Comparison of ENCODE assay signal across 8 mouse cellular contexts in genomic region chr10:86302761-86303494, GRCm38 (mm10). TPM values are rescaled to one million over a fixed set of nuclear protein-coding genes. Genes with fewer than 3 reads are reported as not detected.
DNase-seq lines count a peak whose midpoint lies in the region; ATAC-seq lines count a peak whose summit lies in the region.

No protein-coding gene starts in this region.

- peaks cover 42% of the 10 kb centered on the region for H3K4me1 ChIP-seq in forebrain, embryonic 12.5 days
- peaks cover 38% of the 10 kb centered on the region for H3K4me1 ChIP-seq in heart, embryonic 15.5 days (replicated peaks)
- H3K4me1 ChIP-seq in liver, embryonic 12.5 days = peaks cover 36% of the 10 kb centered on the region
- H3K4me1 ChIP-seq in neural tube, embryonic 11.5 days (ENCODE audit: control insufficient read depth, insufficient read depth, low read length) = peaks cover 7% of the 10 kb centered on the region

- peak overlapping the region; percentile 15 for H3K4me2 ChIP-seq in forebrain, embryonic 12.5 days
- peak overlapping the region; percentile 86 for H3K4me2 ChIP-seq in heart, embryonic 15.5 days
- peak overlapping the region; percentile 86; the same call in 1 of the 2 replicates for H3K4me2 ChIP-seq in liver, embryonic 12.5 days
- peak overlapping the region; percentile 81 for H3K4me2 ChIP-seq in neural tube, embryonic 11.5 days (ENCODE audit: low read depth)

- no peaks in the 10 kb centered on the region for H3K36me3 ChIP-seq in forebrain, embryonic 12.5 days (replicated peaks)
- H3K36me3 ChIP-seq in heart, embryonic 15.5 days = peaks cover 14% of the 10 kb centered on the region; the same call in 1 of the 2 replicates
- no peaks in the 10 kb centered on the region for H3K36me3 ChIP-seq in liver, embryonic 12.5 days
- H3K36me3 ChIP-seq in neural tube, embryonic 11.5 days (ENCODE audit: control insufficient read depth, insufficient read depth, low read length) = peaks cover 2% of the 10 kb centered on the region

- no peak overlapping the region; the same call in 1 of the 2 replicates for H3K9ac ChIP-seq in forebrain, embryonic 12.5 days
- H3K9ac ChIP-seq in heart, embryonic 15.5 days = peak overlapping the region; percentile 81; the same call in 1 of the 2 replicates
- 0 out of 2 replicates have a peak overlapping the region, but pooled peaks have one; percentile 22 for H3K9ac ChIP-seq in liver, embryonic 12.5 days
- no peak overlapping the region; the same call in 1 of the 2 replicates for H3K9ac ChIP-seq in neural tube, embryonic 11.5 days (ENCODE audit: low read length)

- 0 out of 2 replicates have a peak, but pooled peaks have one; percentile 7 for ATAC-seq in forebrain, embryonic 12.5 days (ENCODE audit: low FRiP score)
- peak; percentile 56 for ATAC-seq in heart, embryonic 15.5 days (replicated peaks; ENCODE audit: insufficient number of reproducible peaks, insufficient read depth, low FRiP score, low read depth)
- peak; percentile 82 for ATAC-seq in liver, embryonic 12.5 days
- ATAC-seq in neural tube, embryonic 11.5 days (ENCODE audit: insufficient read depth, low FRiP score, low TSS enrichment) = no peak

- peak; percentile 50 for DNase-seq in A20 (ENCODE audit: low read depth, low spot score)
- peak; percentile 8 for DNase-seq in c-Kit-negative CD71-positive TER-119-positive erythroid progenitor cells, embryonic 14.5 days (ENCODE audit: low read depth, low spot score)
- DNase-seq in kidney, postnatal 14 days = peak; percentile 90
- DNase-seq in neural tube, embryonic 11.5 days (ENCODE audit: low spot score) = peak; percentile 72
- DNase-seq in thymus, postnatal 0 days (ENCODE audit: low spot score) = peak; percentile 13

- H3K27me3 ChIP-seq in forebrain, embryonic 12.5 days = peaks cover 23% of the 10 kb centered on the region
- no peaks in the 10 kb centered on the region for H3K27me3 ChIP-seq in heart, embryonic 15.5 days
- H3K27me3 ChIP-seq in liver, embryonic 12.5 days (replicated peaks) = peaks cover 44% of the 10 kb centered on the region
- no peaks in the 10 kb centered on the region for H3K27me3 ChIP-seq in neural tube, embryonic 11.5 days (ENCODE audit: control insufficient read depth, insufficient read depth, low read length)

- WGBS in forebrain, embryonic 12.5 days = 15% methylated on average over 8 of the region's 8 CpGs
- WGBS in heart, embryonic 15.5 days = 22% methylated on average over 8 of the region's 8 CpGs
- WGBS in liver, embryonic 12.5 days (ENCODE audit: insufficient replicate concordance) = 32% methylated on average over 8 of the region's 8 CpGs
- WGBS in neural tube, embryonic 11.5 days = 28% methylated on average over 8 of the region's 8 CpGs

- no peak overlapping the region for H3K27ac ChIP-seq in forebrain, embryonic 12.5 days
- peak overlapping the region; percentile 89 for H3K27ac ChIP-seq in heart, embryonic 15.5 days
- no peak overlapping the region for H3K27ac ChIP-seq in liver, embryonic 12.5 days
- H3K27ac ChIP-seq in neural tube, embryonic 11.5 days (ENCODE audit: low read depth, low read length) = no peak overlapping the region

- H3K4me3 ChIP-seq in forebrain, embryonic 12.5 days (replicated peaks) = no peak overlapping the region
- H3K4me3 ChIP-seq in heart, embryonic 15.5 days = peak overlapping the region; percentile 69
- 0 out of 2 replicates have a peak overlapping the region, but pooled peaks have one; percentile 56 for H3K4me3 ChIP-seq in liver, embryonic 12.5 days
- 0 out of 2 replicates have a peak overlapping the region, but pooled peaks have one; percentile 4 for H3K4me3 ChIP-seq in neural tube, embryonic 11.5 days (ENCODE audit: low read depth, low read length)

- no peaks in the 10 kb centered on the region for H3K9me3 ChIP-seq in forebrain, embryonic 12.5 days
- no peaks in the 10 kb centered on the region for H3K9me3 ChIP-seq in heart, embryonic 15.5 days (replicated peaks)
- H3K9me3 ChIP-seq in liver, embryonic 12.5 days (replicated peaks) = no peaks in the 10 kb centered on the region
- no peaks in the 10 kb centered on the region for H3K9me3 ChIP-seq in neural tube, embryonic 11.5 days (ENCODE audit: control insufficient read depth, low read length)

RNA-seq across cellular contexts. Expression of gene Timp3, which starts 2.8 kb away (rescaled TPM):
- polyA plus RNA-seq in forebrain, embryonic 12.5 days (2016; fragmentation: Nextera tagmentation; extraction: Ambion mirVana) = 17.9 and 18.0 TPM in 2 replicates
- polyA plus RNA-seq in heart, embryonic 15.5 days (2015; fragmentation: Nextera tagmentation; extraction: Ambion mirVana) = 78.8 and 81.2 TPM in 2 replicates
- polyA plus RNA-seq in liver, embryonic 12.5 days (2016; fragmentation: Nextera tagmentation; extraction: Ambion mirVana) = 16.3 and 17.0 TPM in 2 replicates
- polyA plus RNA-seq in neural tube, embryonic 11.5 days (2014; fragmentation: Nextera tagmentation; extraction: Ambion mirVana) = 42.2 and 43.1 TPM in 2 replicates
- polyA plus RNA-seq in thymus, postnatal 0 days (2015; fragmentation: Nextera tagmentation; extraction: Ambion mirVana) = 18.2 and 25.2 TPM in 2 replicates

Comparison
In these comparisons a context has a peak if more than half of its experiments do, and no peak if none do; other contexts are left out.
1. DNase-seq: peak in every context shown above with its lines; median percentile 90 in kidney, postnatal 14 days; 72 in neural tube, embryonic 11.5 days; 50 in A20; 13 in thymus, postnatal 0 days; 8 in c-Kit-negative CD71-positive TER-119-positive erythroid progenitor cells, embryonic 14.5 days.
2. H3K4me2 ChIP-seq: peak in every context shown above with its lines; median percentile 86 in heart, embryonic 15.5 days; 86 in liver, embryonic 12.5 days; 81 in neural tube, embryonic 11.5 days; 15 in forebrain, embryonic 12.5 days.
3. H3K9ac ChIP-seq: peak in heart, embryonic 15.5 days (single experiment) and liver, embryonic 12.5 days (single experiment); none in forebrain, embryonic 12.5 days (single experiment) and neural tube, embryonic 11.5 days (single experiment).